Mouse (Mus musculus): ENCODE results near the gene 4933405L10Rik.

Gene 4933405L10Rik

GRCm38 (mm10) chr8:105707498-105708403 lies at the start of gene 4933405L10Rik, which contains the start of gene Enkd1:
Gene 4933405L10Rik (plus strand): TSS chr8:105707655.
Gene Enkd1 (minus strand): TSS chr8:105708210.
- DNase-seq, result peak; percentile 82

- DNase-seq, result no peak
Observed at GRCm38 (mm10) chr8:105661167-105661566, 46.3 kb upstream of the 4933405L10Rik start.

DNA sequence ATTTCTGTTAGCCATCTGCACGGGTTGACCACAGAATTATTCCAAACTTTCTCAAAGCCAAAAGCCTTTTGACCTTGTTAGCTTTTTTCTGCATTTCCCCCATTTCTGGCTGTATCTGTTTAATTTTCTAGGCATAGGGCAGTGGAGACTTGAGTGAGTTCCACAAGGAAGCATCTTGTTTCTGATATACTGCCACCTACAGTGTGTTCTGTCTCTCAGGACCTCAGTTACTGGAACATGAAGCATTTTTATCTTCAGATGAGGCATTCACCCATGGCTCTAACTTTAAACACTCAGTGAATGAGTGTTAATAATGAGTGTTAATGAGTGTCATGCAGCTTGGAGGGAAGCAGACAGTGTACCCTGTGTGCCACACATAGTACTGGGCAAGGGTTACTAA lies 29.6 kb upstream of the 4933405L10Rik start:
- no peak for DNase-seq

DNA sequence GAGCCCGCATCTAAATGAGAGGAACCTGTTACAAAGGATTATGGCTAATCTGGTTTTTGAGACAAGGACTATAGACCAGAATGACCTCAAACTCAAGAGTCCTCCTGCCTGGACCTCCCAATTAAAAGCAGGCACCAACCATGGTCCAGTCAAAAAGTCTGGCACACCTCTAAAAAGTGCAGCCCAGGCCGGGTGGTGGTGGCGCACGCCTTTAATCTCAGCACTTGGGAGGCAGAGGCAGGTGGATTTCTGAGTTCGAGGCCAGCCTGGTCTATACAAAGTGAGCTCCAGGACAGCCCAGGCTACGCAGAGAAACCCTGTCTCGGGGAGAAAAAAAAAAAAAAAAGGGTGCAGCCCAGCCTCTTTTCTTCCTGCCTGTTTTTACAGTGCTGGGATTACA lies 22.1 kb upstream of the 4933405L10Rik start:
- no peak for DNase-seq

DNA sequence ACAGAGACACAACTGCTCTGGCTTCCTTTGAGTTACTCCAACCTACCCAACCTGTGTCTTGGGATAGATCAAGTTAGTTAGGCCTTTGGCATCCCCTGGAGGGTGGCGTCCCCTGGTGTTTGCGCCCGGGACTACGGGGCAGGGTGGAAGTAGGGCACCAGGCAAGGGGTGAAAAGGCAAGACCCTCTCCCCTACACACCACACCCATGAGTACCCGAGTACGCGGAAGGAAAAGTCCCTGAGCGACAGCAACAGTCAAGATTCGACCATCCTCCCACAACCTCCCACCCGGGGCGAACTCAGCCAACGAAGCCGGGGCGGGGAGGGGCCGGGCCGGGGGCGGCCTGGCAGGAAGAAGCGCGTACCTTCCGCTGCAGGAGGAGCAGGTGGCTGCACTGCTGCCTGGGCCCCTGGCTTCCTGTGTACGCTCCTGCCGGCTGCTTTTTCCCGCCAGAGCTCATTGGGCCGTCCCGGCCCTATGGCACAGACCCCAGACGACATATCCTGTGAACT lies 21.6 kb upstream of the 4933405L10Rik start, which contains the start of gene Carmil2:
TSS of gene Carmil2 (plus strand) at position 479 of the 513 bp plus-strand sequence.
- peak; percentile 36 for DNase-seq

DNA sequence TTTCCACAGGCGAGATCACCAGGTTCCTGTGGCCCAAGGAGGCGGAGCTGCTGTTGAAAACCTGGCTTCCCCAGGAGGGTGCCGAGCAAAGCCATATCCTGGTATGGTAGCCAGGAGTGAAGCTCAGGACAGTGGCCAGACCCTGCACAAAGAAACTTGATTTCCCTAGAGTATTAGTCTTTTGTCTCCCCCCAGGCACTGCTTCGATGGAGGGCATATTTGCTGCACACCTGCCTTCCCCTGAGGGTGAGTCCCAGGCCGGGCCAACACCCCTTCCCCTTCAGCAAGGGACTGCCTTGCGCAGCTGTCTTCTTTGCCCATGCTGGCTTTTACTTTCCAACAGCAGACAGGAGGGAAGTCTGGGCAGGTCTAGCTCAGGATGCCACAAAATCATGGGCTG lies 20.9 kb upstream of the 4933405L10Rik start:
- DNase-seq, result no peak

- DNase-seq, result no peak
Observed at GRCm38 (mm10) chr8:105687512-105687911, 19.9 kb upstream of the 4933405L10Rik start.

- DNase-seq, result no peak
Observed at GRCm38 (mm10) chr8:105688242-105688752, 19.2 kb upstream of the 4933405L10Rik start.

GRCm38 (mm10) chr8:105689256-105689982 lies 18.0 kb upstream of the 4933405L10Rik start:
- DNase-seq, result no peak

DNA sequence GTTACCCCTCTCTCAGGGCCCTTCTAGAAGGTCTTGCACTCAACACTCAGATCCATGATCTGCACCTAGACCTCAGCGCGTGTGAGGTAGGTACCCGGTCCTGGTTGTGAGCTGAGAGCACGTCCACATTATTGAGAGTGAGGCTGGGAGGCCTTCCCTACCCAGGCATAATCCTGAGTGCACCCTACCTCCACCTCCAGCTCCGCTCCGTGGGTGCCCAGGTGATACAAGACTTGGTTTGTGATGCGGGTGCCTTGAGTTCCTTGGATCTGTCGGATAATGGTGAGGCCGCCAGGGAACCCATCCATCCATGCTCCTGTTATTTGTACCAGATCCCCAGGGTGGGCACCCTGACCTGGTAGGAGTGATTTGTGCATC lies 17.5 kb upstream of the 4933405L10Rik start:
- DNase-seq, result no peak

GRCm38 (mm10) chr8:105690978-105691377 lies 16.5 kb upstream of the 4933405L10Rik start:
- DNase-seq, result no peak

DNA sequence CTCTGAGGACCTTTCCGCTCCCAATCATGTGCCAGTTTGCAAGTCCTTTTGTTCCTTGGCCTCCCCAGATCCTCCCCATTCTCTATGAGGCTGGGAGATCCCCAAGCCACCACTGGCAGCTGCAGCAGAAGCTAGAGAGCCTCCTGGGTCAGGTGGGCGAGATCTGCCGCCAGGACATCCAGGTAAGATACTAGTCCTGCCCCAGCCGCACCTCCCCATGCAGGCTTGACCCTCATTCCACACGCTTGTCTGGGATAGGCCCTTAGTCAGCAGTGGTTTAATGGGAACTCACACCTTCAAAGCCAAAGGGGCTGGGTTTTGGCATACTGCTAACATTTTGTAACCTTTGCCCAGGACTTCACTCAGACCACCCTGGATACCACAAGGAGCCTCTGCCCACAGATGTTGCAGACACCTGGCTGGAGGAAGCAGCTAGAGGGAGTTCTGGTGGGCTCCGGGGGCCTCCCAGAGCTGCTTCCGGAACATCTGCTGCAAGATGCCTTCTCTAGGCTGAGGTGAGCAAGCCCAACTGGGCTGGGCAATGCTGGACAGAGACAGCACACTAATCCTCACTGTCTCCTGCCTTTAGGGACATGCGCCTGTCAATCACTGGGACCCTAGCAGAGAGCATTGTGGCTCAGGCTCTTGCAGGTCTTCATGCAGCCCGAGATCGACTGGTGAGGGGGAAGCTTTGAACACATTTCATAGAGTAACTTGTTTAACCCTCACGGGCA lies 14.8 kb upstream of the 4933405L10Rik start:
- no peak for DNase-seq

GRCm38 (mm10) chr8:105693648-105694047 lies 13.8 kb upstream of the 4933405L10Rik start:
- peak; percentile 86 for DNase-seq

DNA sequence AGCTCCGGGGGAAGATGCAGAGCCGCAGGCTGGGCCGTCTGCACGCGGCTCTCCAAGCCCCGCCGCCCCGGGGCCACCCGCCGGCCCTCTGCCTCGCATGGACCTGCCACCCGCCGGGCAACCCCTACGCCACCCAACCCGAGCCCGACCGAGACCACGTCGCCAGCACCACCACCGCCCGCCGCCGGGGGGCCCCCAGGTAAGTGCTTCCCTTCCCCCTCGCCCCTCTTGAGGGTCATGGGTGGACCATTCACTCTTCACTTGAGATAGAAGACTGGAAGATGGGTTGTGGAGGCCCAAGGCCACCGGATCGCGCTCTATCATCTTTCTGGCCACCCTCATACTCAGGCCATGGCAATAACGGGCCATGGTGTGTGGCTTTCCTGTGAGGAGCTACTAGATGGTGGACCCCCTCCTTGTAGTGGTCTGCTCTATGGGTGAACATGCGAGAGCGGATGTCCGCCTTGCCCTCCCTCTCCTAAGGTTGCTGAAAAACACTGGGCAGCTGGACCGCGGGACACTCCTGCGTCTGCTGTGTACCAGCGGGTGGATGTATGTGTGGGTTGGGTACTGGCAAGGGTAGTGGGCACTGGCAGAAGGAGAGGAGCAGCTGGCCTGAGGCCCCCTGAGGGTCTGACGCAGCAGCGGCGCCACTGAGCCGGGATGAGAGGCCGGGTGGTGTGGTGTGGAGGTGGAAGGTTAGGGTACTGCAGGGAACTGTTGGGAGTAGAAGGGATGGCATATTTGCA lies 13.2 kb upstream of the 4933405L10Rik start:
- DNase-seq, result peak; percentile 69

DNA sequence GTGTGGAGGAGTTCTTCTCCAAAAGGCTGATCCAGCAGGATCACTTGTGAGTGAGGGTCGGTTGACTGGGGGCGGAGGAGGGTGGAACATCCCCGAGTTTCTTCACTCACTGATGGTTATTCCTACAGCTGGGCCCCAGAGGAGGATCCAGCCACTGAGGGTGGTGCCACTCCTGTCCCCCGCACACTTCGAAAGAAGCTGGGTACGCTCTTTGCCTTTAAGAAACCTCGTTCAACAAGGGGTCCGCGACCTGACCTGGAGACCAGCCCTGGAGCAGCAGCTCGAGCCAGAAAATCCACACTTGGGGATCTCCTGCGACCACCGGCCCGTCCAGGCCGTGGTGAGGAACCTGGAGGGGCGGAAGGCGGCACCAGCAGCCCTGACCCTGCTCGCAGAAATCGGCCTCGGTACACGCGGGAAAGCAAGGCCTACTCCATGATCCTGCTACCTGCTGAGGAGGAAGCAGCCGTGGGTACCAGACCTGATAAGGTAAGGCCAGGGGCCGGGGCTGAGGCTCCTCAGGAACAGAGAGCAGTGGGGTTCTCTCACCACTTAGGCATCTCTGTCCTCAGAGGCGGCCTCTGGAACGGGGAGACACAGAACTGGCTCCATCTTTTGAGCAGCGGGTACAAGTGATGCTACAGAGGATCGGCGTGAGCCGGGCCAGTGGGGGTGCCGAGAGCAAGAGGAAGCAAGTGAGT lies 12.2 kb upstream of the 4933405L10Rik start:
- no peak for DNase-seq

- no peak for DNase-seq
Observed at GRCm38 (mm10) chr8:105697196-105697780, 10.2 kb upstream of the 4933405L10Rik start.

- DNase-seq, result no peak
Observed at GRCm38 (mm10) chr8:105698734-105699133, 8.7 kb upstream of the 4933405L10Rik start.

GRCm38 (mm10) chr8:105699488-105700215 lies 7.8 kb upstream of the 4933405L10Rik start:
- DNase-seq, result no peak

- no peak for DNase-seq
Observed at GRCm38 (mm10) chr8:105700566-105700965, 6.9 kb upstream of the 4933405L10Rik start.

Data from cerebellum, adult 11 months (tissue).